Mouse (Mus musculus) NIH3T3 (cell line): ENCODE data around the gene Vmp1.

Experiments used
- DNase-seq: peaks from one replicate; pipeline ENCODE4 v3.0.0-alpha.2; 2012; ENCODE audit warnings: low read depth

Vmp1 gene

GRCm38 (mm10) chr11:86671041-86671675 is 12.5 kb downstream of the Vmp1 start:
- no peak for DNase-seq

GRCm38 (mm10) chr11:86668169-86668568 is 15.5 kb downstream of the Vmp1 start:
- no peak for DNase-seq

- no peak for DNase-seq
These were observed 16.1 kb downstream of the Vmp1 start for GRCm38 (mm10) chr11:86667553-86667952.

GRCm38 (mm10) chr11:86664406-86664805 is 19.2 kb downstream of the Vmp1 start:
- DNase-seq, result no peak

- no peak for DNase-seq
These were observed 19.7 kb downstream of the Vmp1 start for GRCm38 (mm10) chr11:86663977-86664376.

GRCm38 (mm10) chr11:86662986-86663895 is 20.4 kb downstream of the Vmp1 start:
- DNase-seq, result no peak

GRCm38 (mm10) chr11:86657863-86658262 is 25.8 kb downstream of the Vmp1 start:
- peak; percentile 30 for DNase-seq

- DNase-seq, result no peak
These were observed 26.6 kb downstream of the Vmp1 start for GRCm38 (mm10) chr11:86656849-86657567.

GRCm38 (mm10) chr11:86655671-86656070 is 28.0 kb downstream of the Vmp1 start:
- peak; percentile 72 for DNase-seq

- DNase-seq, result peak; percentile 84
These were observed 29.5 kb downstream of the Vmp1 start for GRCm38 (mm10) chr11:86654096-86654495.

- peak; percentile 82 for DNase-seq
These were observed 30.2 kb downstream of the Vmp1 start for GRCm38 (mm10) chr11:86653446-86653845.

- DNase-seq, result peak; percentile 42
These were observed 31.1 kb downstream of the Vmp1 start for GRCm38 (mm10) chr11:86652578-86652979.

GRCm38 (mm10) chr11:86650676-86651075 is 33.0 kb downstream of the Vmp1 start:
- DNase-seq, result peak; percentile 69

GRCm38 (mm10) chr11:86649542-86649941 is 34.1 kb downstream of the Vmp1 start:
- no peak for DNase-seq

GRCm38 (mm10) chr11:86647706-86648447 is 35.8 kb downstream of the Vmp1 start:
- DNase-seq, result no peak

- no peak for DNase-seq
These were observed 36.7 kb downstream of the Vmp1 start for GRCm38 (mm10) chr11:86646885-86647459.

GRCm38 (mm10) chr11:86646136-86646834 is 37.4 kb downstream of the Vmp1 start:
- peak; percentile 74 for DNase-seq

GRCm38 (mm10) chr11:86644553-86644952 is 39.1 kb downstream of the Vmp1 start:
- DNase-seq, result no peak

- no peak for DNase-seq
These were observed 41.9 kb downstream of the Vmp1 start for GRCm38 (mm10) chr11:86641714-86642113.

- no peak for DNase-seq
These were observed 45.9 kb downstream of the Vmp1 start for GRCm38 (mm10) chr11:86637697-86638096.

GRCm38 (mm10) chr11:86634396-86634795 is 49.2 kb downstream of the Vmp1 start:
- DNase-seq, result no peak
